Mouse (Mus musculus) ES-E14 (cell line): ENCODE results near the gene Tmbim4. TPM values are rescaled to one million over a fixed set of nuclear protein-coding genes. Genes with fewer than 3 reads are reported as not detected.

Experiments
- DNase-seq: peaks from one replicate; pipeline ENCODE4 v3.0.0-alpha.2; 2013; ENCODE audit warnings: low read depth, low spot score
- H3K27ac ChIP-seq: 2 replicates; pipeline ENCODE4 v1.5.1; 2012; ENCODE audit warnings: low read depth, mild to moderate bottlenecking, low read length, moderate library complexity, mixed read lengths; ENCODE audit not compliant: poor library complexity, insufficient read depth, severe bottlenecking
- H3K36me3 ChIP-seq: 2 replicates; pipeline ENCODE4 v1.6.1; 2012; ENCODE audit warnings: mild to moderate bottlenecking, low read length, moderate library complexity, mixed read lengths; ENCODE audit not compliant: control insufficient read depth, poor library complexity, insufficient read depth, severe bottlenecking
- H3K4me1 ChIP-seq, 2 experiments: fragments of 150-350 bp in 1 of 2; sonication (generic) in 1 of 2; 2 replicates each; pipeline ENCODE4 v1.6.1; 2012; ENCODE audit warnings: low read length in 2 of 2, mild to moderate bottlenecking in 1 of 2, mixed read lengths in 1 of 2; ENCODE audit not compliant: control insufficient read depth in 2 of 2, insufficient read depth in 2 of 2, poor library complexity in 1 of 2
- H3K4me3 ChIP-seq, 2 experiments: fragments of 150-350 bp in 1 of 2; sonication (generic) in 1 of 2; 2 replicates each; pipeline ENCODE4 v1.5.1; 2012; ENCODE audit warnings: low read length in 2 of 2, low read depth in 1 of 2, mild to moderate bottlenecking in 1 of 2, mixed read lengths in 1 of 2; ENCODE audit not compliant: insufficient read depth in 1 of 2, poor library complexity in 1 of 2, severe bottlenecking in 1 of 2
- H3K9ac ChIP-seq: 2 replicates; pipeline ENCODE4 v1.6.1; 2012; ENCODE audit warnings: low read depth, mild to moderate bottlenecking, low read length, mixed read lengths; ENCODE audit not compliant: poor library complexity, insufficient read depth, severe bottlenecking
- H3K9me3 ChIP-seq: fragments of 150-350 bp; sonication (generic); 2 replicates; pipeline ENCODE4 v1.6.1; 2012; ENCODE audit warnings: low read depth, mild to moderate bottlenecking, low read length; ENCODE audit not compliant: control insufficient read depth, insufficient read depth
- CHD2 ChIP-seq: IDR thresholded peaks from 2 replicates; pipeline ENCODE4 v1.6.1; 2014; ENCODE audit warnings: mild to moderate bottlenecking, low read depth, low read length, inconsistent platforms
- HCFC1 ChIP-seq: IDR thresholded peaks from 2 replicates; pipeline ENCODE4 v1.6.1; 2012; ENCODE audit warnings: low read length, inconsistent platforms, borderline replicate concordance; ENCODE audit not compliant: insufficient read depth
- MAFK ChIP-seq: IDR thresholded peaks from 2 replicates; pipeline ENCODE4 v1.6.1; 2014; ENCODE audit warnings: mild to moderate bottlenecking, low read depth, low read length, inconsistent platforms; ENCODE audit not compliant: insufficient read depth
- ZC3H11A ChIP-seq: IDR thresholded peaks from 2 replicates; pipeline ENCODE4 v1.6.1; 2012; ENCODE audit warnings: low read depth, mild to moderate bottlenecking, inconsistent platforms, low read length, borderline replicate concordance
- ZNF384 ChIP-seq: IDR thresholded peaks from 2 replicates; pipeline ENCODE4 v1.6.1; 2012; ENCODE audit warnings: low read depth, low read length, inconsistent platforms
- in situ Hi-C, 2 experiments: fragments of 600-800 bp; cut with MboI; formaldehyde crosslinking; loops; one replicate each; pipeline ENCODE4 v1.15.1; 2025; ENCODE audit warnings: low sequenced_read_pairs in 2 of 2, inconsistent platforms in 1 of 2; ENCODE audit not compliant: unreplicated experiment in 2 of 2
- total RNA-seq: library from RNA; depleted of rRNA; stranded (reverse); fragments of 300-350 nt; gene quantifications from 2 replicates; pipeline ENCODE4 v1.2.3, GENCODE M21; 2012

Tmbim4 gene
- total RNA-seq, 1 experiment = 125 TPM

- TF ChIP-seq ZC3H11A (no peak), HCFC1 (no peak), MAFK (no peak), ZNF384 (no peak), CHD2 (no peak)
- no peak overlapping the region for H3K27ac ChIP-seq
Measured at GRCm38 (mm10) chr10:120197061-120197835, 4.1 kb upstream of the Tmbim4 start.

GRCm38 (mm10) chr10:120201961-120202402, 592 bp downstream of the Tmbim4 start, which contains the start of gene Irak3:
Gene Irak3, minus strand, starts transcription at chr10:120202130.
- TF ChIP-seq CHD2 (no peak), ZNF384 (no peak), HCFC1 (no peak), MAFK (no peak), ZC3H11A (0 out of 2 replicates have a peak, but pooled peaks have one; percentile 39)
- H3K9ac ChIP-seq = peak within 1 kb of the TSS; percentile 52
- peak within 1 kb of the TSS; percentile 63 to 72 for H3K4me3 ChIP-seq
- H3K36me3 ChIP-seq = no peaks in the 10 kb centered on the region
- H3K4me1 ChIP-seq = peaks cover 0 to under 1% of the 10 kb centered on the region in 2 experiments; a peak in 1 of 4 replicates
- in situ Hi-C loops = no loop called here
- H3K9me3 ChIP-seq = no peaks in the 10 kb centered on the region
- H3K27ac ChIP-seq = no peak within 1 kb of the TSS
- DNase-seq = peak; percentile 71

More at GRCm38 (mm10) chr10:120197061-120197835, 4.1 kb upstream of the Tmbim4 start:
- in situ Hi-C loops = no loop called here
- H3K4me3 ChIP-seq = no peak overlapping the region
- no peaks in the 10 kb centered on the region for H3K9me3 ChIP-seq
- H3K36me3 ChIP-seq = no peaks in the 10 kb centered on the region
- no peak for DNase-seq
- no peak overlapping the region for H3K9ac ChIP-seq
- no peaks in the 10 kb centered on the region for H3K4me1 ChIP-seq

- no peak overlapping the region for H3K4me3 ChIP-seq
- TF ChIP-seq MAFK (no peak), ZC3H11A (no peak), CHD2 (no peak), ZNF384 (no peak), HCFC1 (no peak)
- in situ Hi-C loops = no loop called here
- no peak overlapping the region for H3K9ac ChIP-seq
- peaks cover 0 to 2% of the 10 kb centered on the region in 2 experiments; a peak in 1 of 4 replicates for H3K4me1 ChIP-seq
- no peaks in the 10 kb centered on the region for H3K36me3 ChIP-seq
- DNase-seq = no peak
- no peaks in the 10 kb centered on the region for H3K9me3 ChIP-seq
- no peak overlapping the region for H3K27ac ChIP-seq
Measured at GRCm38 (mm10) chr10:120202467-120203250, 1.3 kb downstream of the Tmbim4 start.

GRCm38 (mm10) chr10:120204591-120205210, 3.3 kb downstream of the Tmbim4 start:
- H3K9ac ChIP-seq = no peak overlapping the region
- H3K27ac ChIP-seq = no peak overlapping the region
- in situ Hi-C loops = no loop called here
- H3K9me3 ChIP-seq = no peaks in the 10 kb centered on the region
- no peak overlapping the region for H3K4me3 ChIP-seq
- no peak for DNase-seq
- peaks cover 0 to 2% of the 10 kb centered on the region in 2 experiments; a peak in 1 of 4 replicates for H3K4me1 ChIP-seq
- TF ChIP-seq CHD2 = no peak
- no peak for TF ChIP-seq HCFC1
- no peak for TF ChIP-seq ZC3H11A
- TF ChIP-seq ZNF384 = no peak
- no peak for TF ChIP-seq MAFK
- H3K36me3 ChIP-seq = no peaks in the 10 kb centered on the region
